Mouse (Mus musculus) midbrain, postnatal 0 days (tissue): ENCODE measurements at regions not wholly inside any gene's neighbourhood (a gene's known extent, or its start where the extent isn't known, plus 50 kb on each side); places are given as distances from the start of the nearest gene placed in this dataset.

ENCODE experiments used
- ATAC-seq: fragments of 200-750 bp; cut with Nextera tagmentation; 2 replicates; pipeline ENCODE4 v1.8.0; 2017; ENCODE audit warnings: moderate number of reproducible peaks, mild to moderate bottlenecking, moderate TSS enrichment, moderate library complexity; ENCODE audit not compliant: low FRiP score
- DNase-seq: peaks from one replicate; pipeline ENCODE4 v3.0.0-alpha.2; 2015; ENCODE audit warnings: low spot score
- H3K27ac ChIP-seq: fragments of 300-500 bp; sonication (generic); 2 replicates; pipeline ENCODE4 v1.5.1; 2014; ENCODE audit warnings: low read depth, mild to moderate bottlenecking, low read length, mixed read lengths
- H3K27me3 ChIP-seq: fragments of 300-500 bp; sonication (generic); 2 replicates; pipeline ENCODE4 v1.6.1; 2014; ENCODE audit warnings: low read length, control low read depth, mixed read lengths; ENCODE audit not compliant: insufficient read depth
- H3K36me3 ChIP-seq: fragments of 300-500 bp; sonication (generic); 2 replicates; pipeline ENCODE4 v1.6.1; 2014; ENCODE audit warnings: low read length, control low read depth, mixed read lengths; ENCODE audit not compliant: insufficient read depth
- H3K4me1 ChIP-seq: fragments of 300-500 bp; sonication (generic); 2 replicates; pipeline ENCODE4 v1.6.1; 2014; ENCODE audit warnings: mild to moderate bottlenecking, control low read depth, antibody characterized with exemption, low read length, mixed read lengths; ENCODE audit not compliant: insufficient read depth
- H3K4me2 ChIP-seq: fragments of 300-500 bp; sonication (generic); 2 replicates; pipeline ENCODE4 v1.6.1; 2014; ENCODE audit warnings: low read depth, mild to moderate bottlenecking, low read length, mixed read lengths; ENCODE audit not compliant: poor library complexity, severe bottlenecking
- H3K4me3 ChIP-seq: fragments of 300-500 bp; sonication (generic); 2 replicates; pipeline ENCODE4 v1.5.1; 2014; ENCODE audit warnings: low read depth, mild to moderate bottlenecking, low read length, moderate library complexity
- H3K9ac ChIP-seq: fragments of 300-500 bp; sonication (generic); replicated peaks from 2 replicates; pipeline ENCODE4 v1.6.1; 2014; ENCODE audit warnings: mild to moderate bottlenecking, low read length, moderate library complexity, mixed read lengths; ENCODE audit not compliant: poor library complexity, severe bottlenecking
- H3K9me3 ChIP-seq: fragments of 300-500 bp; sonication (generic); 2 replicates; pipeline ENCODE4 v1.6.1; 2016; ENCODE audit warnings: low read length, control low read depth
- CTCF ChIP-seq: IDR thresholded peaks from 2 replicates; pipeline ENCODE4 v1.5.1; 2016; ENCODE audit warnings: antibody characterized with exemption, mild to moderate bottlenecking
- WGBS: fragments of 180-500 bp; shearing (Covaris S2); extraction: QIAGEN DNeasy Blood & Tissue Kit; methylation state at CpG from one replicate; pipeline ENCODE4 v1.1.7; 2014; 5-methylcytosine and 5-hydroxymethylcytosine counted together

- H3K27ac ChIP-seq, result no peak overlapping the region
- no peaks in the 10 kb centered on the region for H3K9me3 ChIP-seq
- WGBS, result 79% methylated on average over 2 of the region's 2 CpGs
- H3K4me1 ChIP-seq, result no peaks in the 10 kb centered on the region
- no peak overlapping the region for H3K9ac ChIP-seq
- H3K4me3 ChIP-seq, result no peak overlapping the region
- no peak for DNase-seq
- H3K27me3 ChIP-seq, result no peaks in the 10 kb centered on the region
- H3K36me3 ChIP-seq, result no peaks in the 10 kb centered on the region
- no peak for ATAC-seq
- H3K4me2 ChIP-seq, result no peak overlapping the region
- TF ChIP-seq CTCF, result no peak
Observed at GRCm38 (mm10) chr3:140510094-140510493, 702.1 kb downstream of the Pdha2 start.

GRCm38 (mm10) chr3:140494134-140494533 is 718.0 kb downstream of the Pdha2 start:
- WGBS, result 80% methylated on average over 1 of the region's 1 CpGs
- no peak for TF ChIP-seq CTCF
- H3K9me3 ChIP-seq, result no peaks in the 10 kb centered on the region
- no peak overlapping the region for H3K27ac ChIP-seq
- H3K4me3 ChIP-seq, result no peak overlapping the region
- no peak for DNase-seq
- no peaks in the 10 kb centered on the region for H3K27me3 ChIP-seq
- no peaks in the 10 kb centered on the region for H3K36me3 ChIP-seq
- no peak overlapping the region for H3K4me2 ChIP-seq
- no peak overlapping the region for H3K9ac ChIP-seq
- no peaks in the 10 kb centered on the region for H3K4me1 ChIP-seq
- ATAC-seq, result no peak

GRCm38 (mm10) chr3:140477670-140478208 is 734.4 kb downstream of the Pdha2 start:
- Histone ChIP-seq H3K27me3 (no peaks in the 10 kb centered on the region), H3K4me3 (no peak overlapping the region), H3K4me2 (no peak overlapping the region), H3K36me3 (no peaks in the 10 kb centered on the region), H3K9ac (no peak overlapping the region), H3K27ac (no peak overlapping the region), H3K4me1 (no peaks in the 10 kb centered on the region), H3K9me3 (no peaks in the 10 kb centered on the region)
- no peak for ATAC-seq
- no peak for DNase-seq
- TF ChIP-seq CTCF, result no peak
- WGBS, result 31% methylated on average over 3 of the region's 3 CpGs

- Histone ChIP-seq H3K27ac (no peak overlapping the region), H3K4me2 (no peak overlapping the region), H3K9me3 (no peaks in the 10 kb centered on the region), H3K4me1 (no peaks in the 10 kb centered on the region), H3K9ac (no peak overlapping the region), H3K4me3 (no peak overlapping the region), H3K27me3 (no peaks in the 10 kb centered on the region), H3K36me3 (no peaks in the 10 kb centered on the region)
- DNase-seq, result peak; percentile 4
- TF ChIP-seq CTCF, result no peak
- 47% methylated on average over 2 of the region's 2 CpGs for WGBS
- ATAC-seq, result no peak
Observed at GRCm38 (mm10) chr3:140476534-140476933, 735.6 kb downstream of the Pdha2 start.

- ATAC-seq (no peak), DNase-seq (peak; percentile 6)
- H3K4me1 ChIP-seq, result no peaks in the 10 kb centered on the region
- H3K4me3 ChIP-seq, result no peak overlapping the region
- no peak overlapping the region for H3K4me2 ChIP-seq
- H3K9me3 ChIP-seq, result no peaks in the 10 kb centered on the region
- no peaks in the 10 kb centered on the region for H3K27me3 ChIP-seq
- WGBS, result 55% methylated on average over 8 of the region's 8 CpGs
- H3K36me3 ChIP-seq, result no peaks in the 10 kb centered on the region
- H3K9ac ChIP-seq, result no peak overlapping the region
- no peak overlapping the region for H3K27ac ChIP-seq
- no peak for TF ChIP-seq CTCF
Observed at GRCm38 (mm10) chr3:140452513-140452912, 759.6 kb downstream of the Pdha2 start.

- WGBS, result 85% methylated on average over 1 of the region's 1 CpGs
- no peaks in the 10 kb centered on the region for H3K9me3 ChIP-seq
- H3K36me3 ChIP-seq, result no peaks in the 10 kb centered on the region
- no peak overlapping the region for H3K27ac ChIP-seq
- no peak overlapping the region for H3K9ac ChIP-seq
- DNase-seq, result no peak
- peak; percentile 15; the same call in 1 of the 2 replicates for TF ChIP-seq CTCF
- H3K4me3 ChIP-seq, result no peak overlapping the region
- H3K27me3 ChIP-seq, result no peaks in the 10 kb centered on the region
- no peak for ATAC-seq
- no peaks in the 10 kb centered on the region for H3K4me1 ChIP-seq
- H3K4me2 ChIP-seq, result no peak overlapping the region
Observed at GRCm38 (mm10) chr3:140451148-140451547, 761.0 kb downstream of the Pdha2 start.
